Mouse (Mus musculus) hindbrain, embryonic 11.5 days (tissue): ENCODE data around the gene Pkmyt1. TPM values are rescaled to one million over a fixed set of nuclear protein-coding genes. Genes with fewer than 3 reads are reported as not detected.

ENCODE experiments used
- ATAC-seq: fragments of 200-750 bp; cut with Nextera tagmentation; 2 replicates; pipeline ENCODE4 v1.8.0; 2017; ENCODE audit warnings: mild to moderate bottlenecking, moderate TSS enrichment, moderate library complexity; ENCODE audit not compliant: low FRiP score
- DNase-seq: peaks from one replicate; pipeline ENCODE4 v3.0.0-alpha.2; 2015; ENCODE audit warnings: low spot score
- H3K27ac ChIP-seq: fragments of 300-500 bp; sonication (generic); 2 replicates; pipeline ENCODE4 v1.5.1; 2014; ENCODE audit warnings: mild to moderate bottlenecking, low read depth, low read length
- H3K27me3 ChIP-seq: fragments of 300-500 bp; sonication (generic); 2 replicates; pipeline ENCODE4 v1.6.1; 2014; ENCODE audit warnings: mild to moderate bottlenecking, low read length, moderate library complexity, mixed read lengths; ENCODE audit not compliant: control insufficient read depth, insufficient read depth
- H3K36me3 ChIP-seq: fragments of 300-500 bp; sonication (generic); 2 replicates; pipeline ENCODE4 v1.6.1; 2014; ENCODE audit warnings: mild to moderate bottlenecking, low read length, moderate library complexity, mixed read lengths; ENCODE audit not compliant: control insufficient read depth, insufficient read depth
- H3K4me1 ChIP-seq: fragments of 300-500 bp; sonication (generic); replicated peaks from 2 replicates; pipeline ENCODE4 v1.6.1; 2014; ENCODE audit warnings: low read length, mixed read lengths; ENCODE audit not compliant: control insufficient read depth, insufficient read depth
- H3K4me2 ChIP-seq: fragments of 300-500 bp; sonication (generic); replicated peaks from 2 replicates; pipeline ENCODE4 v1.6.1; 2014; ENCODE audit warnings: mild to moderate bottlenecking, low read depth, low read length
- H3K4me3 ChIP-seq: fragments of 300-500 bp; sonication (generic); 2 replicates; pipeline ENCODE4 v1.5.1; 2014; ENCODE audit warnings: low read depth, low read length
- H3K9ac ChIP-seq: fragments of 300-500 bp; sonication (generic); 2 replicates; pipeline ENCODE4 v1.6.1; 2014; ENCODE audit warnings: low read depth, low read length
- H3K9me3 ChIP-seq: fragments of 300-500 bp; sonication (generic); 2 replicates; pipeline ENCODE4 v1.6.1; 2016; ENCODE audit warnings: low read length; ENCODE audit not compliant: control insufficient read depth
- WGBS: fragments of 180-500 bp; shearing (Covaris S2); extraction: QIAGEN DNeasy Blood & Tissue Kit; methylation state at CpG from one replicate; pipeline ENCODE4 v1.1.7; 2014; 5-methylcytosine and 5-hydroxymethylcytosine counted together
- polyA plus RNA-seq: library from polyadenylated mRNA; unstranded; fragments of >200 nt; fragmentation: Nextera tagmentation; extraction: Ambion mirVana; gene quantifications from 2 replicates; pipeline ENCODE4 v1.2.1, GENCODE M21; 2014

Pkmyt1 gene
- polyA plus RNA-seq, 1 experiment from 2014 or later: 30.2 TPM

DNA sequence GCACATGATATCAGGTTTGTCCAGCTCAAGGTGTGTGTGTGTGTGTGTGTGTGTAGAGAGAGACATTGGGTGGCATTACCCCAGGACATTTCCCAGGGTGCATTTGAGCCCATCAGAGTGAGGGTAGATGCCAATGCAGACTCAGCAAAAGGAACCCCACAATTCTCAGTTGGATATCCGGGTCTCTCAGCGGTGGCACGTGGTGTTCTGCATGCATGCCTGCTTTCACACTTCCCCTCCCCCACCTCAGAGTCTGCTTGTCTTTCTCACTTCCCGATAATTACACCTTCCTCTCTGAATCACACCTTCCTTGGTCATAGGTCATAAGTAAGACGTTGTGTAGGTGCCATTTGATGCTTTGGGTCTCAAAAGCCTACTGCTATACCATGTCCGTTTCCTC lies 21.9 kb downstream of the Pkmyt1 start:
- Histone ChIP-seq H3K27me3 (peaks cover 48% of the 10 kb centered on the region), H3K36me3 (peaks cover 5% of the 10 kb centered on the region), H3K4me2 (no peak overlapping the region), H3K27ac (no peak overlapping the region), H3K4me1 (peaks cover 12% of the 10 kb centered on the region), H3K4me3 (no peak overlapping the region), H3K9me3 (no peaks in the 10 kb centered on the region), H3K9ac (no peak overlapping the region)
- DNase-seq: no peak
- 41% methylated on average over 6 of the region's 6 CpGs for WGBS
- no peak for ATAC-seq

DNA sequence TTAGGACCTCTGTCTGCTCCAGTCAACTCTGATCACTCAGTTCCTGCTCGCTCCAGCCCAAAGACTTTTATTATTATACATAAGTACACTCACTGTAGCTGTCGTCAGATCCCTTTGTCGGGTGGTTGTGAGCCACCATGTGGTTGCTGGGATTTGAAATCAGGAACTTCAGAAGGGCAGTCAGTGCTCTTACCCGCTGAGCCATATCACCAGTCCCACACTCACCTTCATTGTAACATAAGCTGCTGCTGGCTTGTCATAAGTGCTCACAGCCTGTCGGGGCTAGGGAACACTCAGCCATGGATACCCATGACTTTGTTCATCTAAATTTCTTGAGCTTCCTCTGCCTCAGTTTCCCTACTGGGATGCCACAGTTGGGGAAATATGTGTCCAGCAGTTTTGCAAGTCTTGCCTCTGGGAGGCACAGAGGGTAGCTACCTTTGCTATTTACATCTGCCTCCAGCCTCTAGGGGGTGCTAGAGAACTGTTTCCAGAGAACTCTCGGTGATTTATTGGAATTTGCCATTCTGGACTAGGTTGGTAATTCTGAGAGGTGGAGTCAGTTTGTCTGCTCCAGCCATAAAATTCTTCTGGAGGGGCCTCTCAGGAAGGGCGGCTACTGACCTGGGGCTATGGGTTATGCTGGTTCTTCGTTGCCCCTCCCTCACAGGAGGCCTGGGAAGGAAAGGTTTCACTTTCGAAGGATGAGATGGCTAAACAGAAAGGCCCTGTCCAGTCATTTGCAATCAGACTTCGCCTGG lies 22.7 kb downstream of the Pkmyt1 start:
- Histone ChIP-seq H3K27me3 (peaks cover 40% of the 10 kb centered on the region), H3K4me1 (peaks cover 12% of the 10 kb centered on the region), H3K9ac (no peak overlapping the region), H3K27ac (no peak overlapping the region), H3K4me2 (no peak overlapping the region), H3K4me3 (no peak overlapping the region), H3K36me3 (peaks cover 10% of the 10 kb centered on the region), H3K9me3 (no peaks in the 10 kb centered on the region)
- ATAC-seq: no peak
- WGBS: 37% methylated on average over 10 of the region's 10 CpGs
- peak; percentile 83 for DNase-seq

DNA sequence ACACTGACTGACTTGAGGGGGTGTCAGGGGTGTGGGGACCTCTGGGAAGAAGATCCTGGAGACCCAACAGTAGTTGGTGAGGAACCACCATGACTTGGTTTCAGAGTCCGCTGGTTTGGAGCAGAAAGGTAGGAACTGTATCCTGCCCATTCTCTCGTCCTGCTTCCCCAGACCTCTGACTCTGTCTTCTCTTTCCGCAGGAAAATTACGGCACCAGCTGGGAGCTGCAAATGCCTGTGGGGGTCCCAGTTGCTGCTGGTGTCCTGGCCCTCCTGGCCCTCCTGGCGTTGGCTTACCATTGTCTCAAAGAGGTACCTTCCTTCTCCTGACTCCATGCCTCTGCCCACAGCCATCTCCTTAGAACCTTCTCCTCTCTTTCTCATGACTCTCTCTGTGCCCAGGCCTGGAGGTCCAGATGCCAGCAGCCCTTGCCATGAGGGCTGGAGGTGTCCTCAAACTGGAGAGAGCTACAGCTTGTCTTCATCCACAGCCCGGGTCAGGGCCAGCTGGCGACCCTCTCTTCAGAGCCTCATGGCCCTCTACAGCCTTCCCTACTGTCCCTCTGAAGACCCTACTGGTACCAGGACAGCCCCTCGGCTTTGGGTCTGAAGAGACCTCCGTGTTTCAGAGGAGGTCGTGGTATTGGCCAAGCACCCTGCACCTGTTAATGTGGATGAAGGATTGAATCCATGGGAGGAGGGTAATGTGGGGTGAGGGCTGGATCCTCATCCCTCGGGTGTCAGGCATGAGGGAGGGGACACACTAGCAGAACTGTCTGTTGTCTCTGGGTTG lies 23.5 kb downstream of the Pkmyt1 start:
- Histone ChIP-seq H3K4me2 (no peak overlapping the region), H3K9me3 (no peaks in the 10 kb centered on the region), H3K36me3 (peaks cover 10% of the 10 kb centered on the region), H3K9ac (no peak overlapping the region), H3K27ac (no peak overlapping the region), H3K27me3 (peaks cover 32% of the 10 kb centered on the region), H3K4me3 (no peak overlapping the region), H3K4me1 (peaks cover 12% of the 10 kb centered on the region)
- DNase-seq: no peak
- WGBS: 81% methylated on average over 11 of the region's 11 CpGs
- no peak for ATAC-seq

DNA sequence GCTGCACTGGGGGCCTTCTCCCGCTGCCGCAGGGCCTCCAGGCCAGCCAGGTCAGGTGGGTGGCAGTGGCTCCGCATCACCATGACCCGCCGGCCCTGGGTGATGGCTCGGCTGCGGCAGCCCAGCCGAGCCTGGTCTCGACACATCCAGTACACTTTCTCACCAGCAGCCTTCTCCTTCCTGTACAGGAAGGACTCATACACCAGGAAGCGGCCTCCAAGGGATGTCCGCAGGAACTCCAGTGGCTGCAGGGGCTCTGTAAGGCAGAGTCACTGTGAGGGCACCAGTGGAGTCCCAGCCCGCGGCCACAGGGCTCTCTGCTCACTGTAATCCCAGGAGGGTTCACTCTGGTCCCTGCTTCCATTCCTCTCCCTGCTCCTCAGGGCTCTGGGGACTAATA lies 29.6 kb downstream of the Pkmyt1 start:
- WGBS: 97% methylated on average over 13 of the region's 13 CpGs
- no peak overlapping the region for H3K27ac ChIP-seq
- H3K36me3 ChIP-seq: peaks cover 35% of the 10 kb centered on the region
- H3K4me2 ChIP-seq: no peak overlapping the region
- H3K9me3 ChIP-seq: no peaks in the 10 kb centered on the region
- no peak overlapping the region for H3K4me3 ChIP-seq
- H3K4me1 ChIP-seq: no peaks in the 10 kb centered on the region
- no peak for DNase-seq
- H3K27me3 ChIP-seq: no peaks in the 10 kb centered on the region
- H3K9ac ChIP-seq: no peak overlapping the region
- no peak for ATAC-seq

DNA sequence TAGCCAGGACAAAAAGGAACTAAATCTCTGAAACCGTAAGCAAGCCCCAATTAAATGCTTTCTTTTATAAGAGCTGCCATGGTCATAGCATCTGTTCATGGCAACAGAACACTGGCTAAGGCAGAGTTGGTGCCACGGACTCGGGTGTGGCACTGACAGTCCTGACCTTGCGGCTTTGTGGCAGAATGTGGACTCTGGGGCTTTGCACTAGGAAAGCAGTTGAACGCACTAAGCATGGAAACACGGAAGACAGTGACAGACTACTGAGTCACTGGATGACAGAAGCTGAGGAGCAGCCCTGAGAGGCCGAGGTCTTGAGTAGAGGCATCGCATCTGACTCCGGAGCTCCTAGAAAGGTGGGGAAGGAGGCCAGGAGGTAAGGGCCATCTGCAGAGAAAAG lies 31.4 kb downstream of the Pkmyt1 start:
- DNase-seq: no peak
- WGBS: 95% methylated on average over 9 of the region's 9 CpGs
- peaks cover 38% of the 10 kb centered on the region for H3K36me3 ChIP-seq

DNA sequence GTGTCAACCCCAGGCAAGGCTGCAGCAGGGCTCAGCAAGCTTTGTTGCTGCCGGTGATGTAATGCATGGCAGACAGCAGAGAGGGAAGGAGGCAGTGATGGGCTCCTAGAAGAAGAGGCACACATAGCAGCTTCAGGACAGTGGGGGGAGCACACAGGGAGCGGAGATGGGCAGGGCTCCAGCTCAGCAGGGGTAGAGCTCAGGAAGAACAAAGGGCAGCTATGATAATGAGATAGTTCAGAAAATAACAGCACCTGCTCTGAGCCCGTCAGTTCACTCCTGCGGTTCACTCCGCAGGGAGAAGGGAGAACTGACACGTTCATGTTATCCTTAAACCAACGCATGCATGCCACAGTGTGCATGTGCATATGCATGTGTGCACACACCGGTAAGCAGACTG lies 32.7 kb downstream of the Pkmyt1 start:
- Histone ChIP-seq H3K4me3 (no peak overlapping the region), H3K9ac (no peak overlapping the region), H3K36me3 (peaks cover 32% of the 10 kb centered on the region), H3K27me3 (no peaks in the 10 kb centered on the region), H3K4me1 (no peaks in the 10 kb centered on the region), H3K27ac (no peak overlapping the region), H3K9me3 (no peaks in the 10 kb centered on the region), H3K4me2 (no peak overlapping the region)
- no peak for ATAC-seq
- DNase-seq: no peak
- 81% methylated on average over 8 of the region's 8 CpGs for WGBS

More for the DNA sequence above, 31.4 kb downstream of the Pkmyt1 start:
- Histone ChIP-seq H3K9me3 (no peaks in the 10 kb centered on the region), H3K4me3 (no peak overlapping the region), H3K4me1 (no peaks in the 10 kb centered on the region), H3K4me2 (no peak overlapping the region), H3K9ac (no peak overlapping the region), H3K27ac (no peak overlapping the region), H3K27me3 (no peaks in the 10 kb centered on the region)
- no peak for ATAC-seq

DNA sequence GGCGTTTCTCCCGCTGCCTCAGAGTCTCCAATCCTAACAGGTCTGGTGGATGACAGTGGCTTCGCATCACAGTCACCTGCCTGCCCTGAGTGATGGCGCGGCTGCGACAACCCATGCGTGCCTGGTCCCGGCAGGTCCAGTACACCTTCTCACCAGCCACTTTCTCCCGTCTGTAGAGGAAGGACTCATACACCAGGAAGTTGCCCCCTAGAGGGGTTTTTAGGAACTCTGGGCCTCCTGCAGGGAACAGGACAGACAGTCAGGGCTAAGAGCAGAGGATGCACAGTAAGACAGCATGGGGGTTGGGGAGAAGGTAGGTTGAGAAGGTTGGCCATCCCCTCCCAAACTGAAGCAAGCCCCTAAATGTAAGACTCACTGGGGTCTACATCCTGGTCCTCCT lies 34.1 kb downstream of the Pkmyt1 start:
- ATAC-seq: no peak
- Histone ChIP-seq H3K4me3 (no peak overlapping the region), H3K4me1 (no peaks in the 10 kb centered on the region), H3K4me2 (no peak overlapping the region), H3K9me3 (no peaks in the 10 kb centered on the region), H3K27ac (no peak overlapping the region), H3K27me3 (no peaks in the 10 kb centered on the region), H3K9ac (no peak overlapping the region), H3K36me3 (peaks cover 32% of the 10 kb centered on the region)
- no peak for DNase-seq
- 91% methylated on average over 9 of the region's 9 CpGs for WGBS

DNA sequence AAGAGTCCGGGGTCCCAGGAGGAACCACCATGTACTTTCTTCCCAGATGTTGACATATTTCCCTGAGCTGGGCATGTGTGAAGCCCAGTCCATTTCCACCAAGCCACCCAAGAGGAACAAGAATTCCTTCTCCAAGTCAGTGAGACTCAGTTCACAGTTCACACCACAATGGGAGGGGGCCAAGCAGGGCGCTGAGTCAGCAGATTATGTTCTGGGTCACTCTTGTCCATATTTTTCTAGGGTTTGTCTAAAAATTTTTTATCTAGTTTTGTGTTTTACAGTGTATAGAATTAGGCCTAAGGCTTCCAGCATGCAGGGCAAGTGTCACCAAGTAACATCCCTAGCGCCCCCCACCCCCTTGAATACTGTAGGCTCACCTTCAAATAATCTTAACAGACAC lies 35.0 kb downstream of the Pkmyt1 start:
- no peaks in the 10 kb centered on the region for H3K27me3 ChIP-seq
- no peak overlapping the region for H3K9ac ChIP-seq
- no peak overlapping the region for H3K27ac ChIP-seq
- peaks cover 25% of the 10 kb centered on the region for H3K36me3 ChIP-seq
- no peaks in the 10 kb centered on the region for H3K4me1 ChIP-seq
- H3K4me2 ChIP-seq: no peak overlapping the region
- no peaks in the 10 kb centered on the region for H3K9me3 ChIP-seq
- no peak for ATAC-seq
- H3K4me3 ChIP-seq: no peak overlapping the region
- DNase-seq: no peak
- 98% methylated on average over 3 of the region's 3 CpGs for WGBS

DNA sequence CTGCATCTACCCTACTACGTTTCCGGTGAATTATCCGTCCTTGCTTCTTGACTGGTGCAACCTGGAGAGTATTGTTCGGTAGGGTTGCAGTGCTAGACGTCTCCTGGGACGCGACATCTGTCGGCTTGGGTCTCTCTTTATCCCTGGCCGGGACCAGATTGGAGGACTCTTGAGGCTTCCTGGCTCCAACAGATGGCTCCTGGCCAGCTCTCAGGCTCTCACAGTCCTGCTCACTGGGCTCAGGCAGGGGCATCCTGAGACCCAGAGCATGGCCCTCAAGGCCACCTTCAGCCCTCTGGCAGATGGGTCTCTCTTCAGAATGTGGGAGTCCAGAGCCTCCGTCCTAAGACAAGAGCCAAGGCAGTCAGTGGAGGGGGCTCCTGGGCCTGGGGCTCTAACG lies 36.8 kb downstream of the Pkmyt1 start:
- Histone ChIP-seq H3K36me3 (peaks cover 25% of the 10 kb centered on the region), H3K9me3 (no peaks in the 10 kb centered on the region), H3K9ac (no peak overlapping the region), H3K4me1 (no peaks in the 10 kb centered on the region), H3K4me3 (no peak overlapping the region), H3K4me2 (no peak overlapping the region), H3K27me3 (no peaks in the 10 kb centered on the region), H3K27ac (no peak overlapping the region)
- DNase-seq: no peak
- no peak for ATAC-seq
- WGBS: 89% methylated on average over 11 of the region's 11 CpGs
